Mouse (Mus musculus): Measurements from ENCODE around the gene Zfp266.
A peak's percentile ranks its signal among the peaks of the same experiment; 100 is the strongest.

The Zfp266 gene

GRCm38 (mm10) chr9:20492527-20493233 is 28.5 kb downstream of the Zfp266 start, which contains the start of gene Zfp426:
Gene Zfp426 (minus strand): TSS chr9:20492746.
- peak; percentile 80 for DNase-seq (ENCODE audit: low read depth, low spot score)

GRCm38 (mm10) chr9:20491858-20492526 is 29.2 kb downstream of the Zfp266 start:
- DNase-seq (ENCODE audit: low read depth, low spot score), result no peak

GRCm38 (mm10) chr9:20489536-20489935 is 31.7 kb downstream of the Zfp266 start:
- DNase-seq (ENCODE audit: low read depth, low spot score), result no peak

GRCm38 (mm10) chr9:20479396-20479795 is 41.8 kb downstream of the Zfp266 start:
- no peak for DNase-seq (ENCODE audit: low read depth, low spot score)

GRCm38 (mm10) chr9:20476632-20477031 is 44.6 kb downstream of the Zfp266 start:
- no peak for DNase-seq (ENCODE audit: low read depth, low spot score)

- no peak for DNase-seq (ENCODE audit: low read depth, low spot score)
Observed at GRCm38 (mm10) chr9:20466761-20467442, 54.3 kb downstream of the Zfp266 start.

- peak; percentile 56 for DNase-seq (ENCODE audit: low read depth, low spot score)
Observed at GRCm38 (mm10) chr9:20459377-20460317, 61.6 kb downstream of the Zfp266 start, which contains the start of gene Zfp26. Gene Zfp26 (minus strand): TSS chr9:20460162.

- no peak for DNase-seq (ENCODE audit: low read depth, low spot score)
Observed at GRCm38 (mm10) chr9:20453647-20454046, 67.6 kb downstream of the Zfp266 start.

GRCm38 (mm10) chr9:20451493-20451892 is 69.7 kb downstream of the Zfp266 start:
- no peak for DNase-seq (ENCODE audit: low read depth, low spot score)
